Mouse (Mus musculus) C2C12 (cell line): ENCODE results near the gene Fam83b. TPM values are rescaled to one million over a fixed set of nuclear protein-coding genes. Genes with fewer than 3 reads are reported as not detected.

Experiments used
- H3K27me3 ChIP-seq: one replicate; pipeline ENCODE4 v1.6.1; 2011; ENCODE audit not compliant: control insufficient read depth, insufficient read depth, insufficient read length
- H3K36me3 ChIP-seq: one replicate; pipeline ENCODE4 v1.6.1; 2011; ENCODE audit not compliant: control insufficient read depth, insufficient read depth
- H3K4me3 ChIP-seq: one replicate; pipeline ENCODE4 v1.5.1; 2011; ENCODE audit warnings: mild to moderate bottlenecking, control low read depth; ENCODE audit not compliant: poor library complexity, insufficient read depth, severe bottlenecking
- H3K79me2 ChIP-seq: one replicate; pipeline ENCODE4 v1.6.1; 2011; ENCODE audit not compliant: control insufficient read depth, insufficient read depth
- H3K79me3 ChIP-seq: one replicate; pipeline ENCODE4 v1.6.1; 2011; ENCODE audit warnings: low read depth, control low read depth
- H3ac ChIP-seq: one replicate; pipeline ENCODE3; 2011; ENCODE audit warnings: low read depth; ENCODE audit not compliant: control insufficient read depth, insufficient read length
- CEBPB ChIP-seq: IDR thresholded peaks from one replicate; pipeline ENCODE4 v1.6.1; 2011; ENCODE audit warnings: low read depth, mild to moderate bottlenecking, control low read depth, moderate library complexity
- CTCF ChIP-seq: IDR thresholded peaks from one replicate; pipeline ENCODE4 v1.5.1; 2011; ENCODE audit not compliant: control insufficient read depth, insufficient read depth, insufficient read length
- FOSL1 ChIP-seq: IDR thresholded peaks from one replicate; pipeline ENCODE4 v1.8.0; 2011; ENCODE audit warnings: mild to moderate bottlenecking, low read length; ENCODE audit not compliant: poor library complexity, insufficient read depth, severe bottlenecking
- MAX ChIP-seq: IDR thresholded peaks from one replicate; pipeline ENCODE4 v1.6.1; 2011; ENCODE audit warnings: mild to moderate bottlenecking, control low read depth
- MYOD1 ChIP-seq: IDR thresholded peaks from one replicate; pipeline ENCODE4 v1.6.1; 2011; ENCODE audit warnings: low read depth; ENCODE audit not compliant: control insufficient read depth, insufficient read length
- MYOG ChIP-seq: IDR thresholded peaks from one replicate; pipeline ENCODE4 v1.6.1; 2011; ENCODE audit not compliant: control insufficient read depth, insufficient read length; ENCODE audit errors: extremely low read depth
- USF1 ChIP-seq: IDR thresholded peaks from one replicate; pipeline ENCODE4 v1.6.1; 2011; ENCODE audit warnings: low read depth, mild to moderate bottlenecking, control low read depth, moderate library complexity
- polyA plus RNA-seq: library from polyadenylated mRNA; unstranded; fragments of >200 nt; fragmentation: generic; extraction: Trizol; gene quantifications from one replicate; pipeline ENCODE4 v1.2.1, GENCODE M21; 2012; ENCODE audit warnings: missing spikeins

Fam83b gene
- polyA plus RNA-seq, 1 experiment, result not detected

DNA sequence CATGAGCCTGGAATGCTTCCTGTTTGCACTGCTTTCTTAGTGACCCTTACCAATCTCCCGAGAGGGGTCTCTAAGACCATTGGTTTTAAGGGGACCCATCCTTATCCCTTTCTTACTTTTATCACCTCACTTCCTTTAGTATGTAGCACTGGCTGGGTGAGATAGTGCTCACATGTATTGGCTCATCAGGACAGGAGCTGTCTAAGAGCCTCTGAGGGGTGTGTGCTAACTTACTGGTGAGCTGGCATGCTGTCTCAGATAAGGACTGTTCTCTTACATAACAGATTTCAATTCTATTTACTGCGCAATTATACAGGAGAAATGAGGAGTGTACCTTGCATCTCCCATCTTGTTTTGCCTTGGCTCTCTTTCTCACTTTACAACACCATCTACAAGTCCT is 7.7 kb downstream of the Fam83b start:
- Histone ChIP-seq H3K79me3 (no peaks in the 10 kb centered on the region), H3K4me3 (no peak overlapping the region), H3K36me3 (no peaks in the 10 kb centered on the region), H3ac (no peak overlapping the region), H3K27me3 (no peaks in the 10 kb centered on the region), H3K79me2 (no peaks in the 10 kb centered on the region)
- TF ChIP-seq USF1 (no peak), MYOG (no peak), CTCF (no peak), CEBPB (no peak), MAX (no peak), MYOD1 (no peak), FOSL1 (no peak)

DNA sequence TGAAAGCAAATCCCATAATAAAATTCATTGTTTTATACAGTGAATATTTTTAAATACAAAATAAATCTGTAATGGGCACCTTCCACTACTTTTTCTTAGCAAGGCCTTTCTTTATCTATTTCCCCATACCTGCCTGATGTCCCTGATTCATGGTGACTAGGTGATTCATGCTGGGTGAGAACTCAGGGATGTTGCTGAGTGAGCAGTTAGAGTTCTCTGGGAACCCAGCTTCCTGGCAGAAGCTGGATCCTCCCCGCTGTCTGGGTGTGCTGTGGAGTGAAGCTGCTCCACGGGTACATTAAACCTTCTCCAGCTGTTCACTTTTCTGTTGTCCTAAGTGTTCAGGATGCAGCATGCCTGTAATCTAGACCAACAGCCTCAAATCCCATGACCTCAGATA is 13.2 kb downstream of the Fam83b start:
- no peak for TF ChIP-seq CTCF
- TF ChIP-seq CEBPB, result no peak
- TF ChIP-seq MYOD1, result no peak
- no peak for TF ChIP-seq USF1
- no peak for TF ChIP-seq MAX
- no peak for TF ChIP-seq MYOG
- no peak for TF ChIP-seq FOSL1
- H3K4me3 ChIP-seq, result no peak overlapping the region
- H3K79me3 ChIP-seq, result no peaks in the 10 kb centered on the region

GRCm38 (mm10) chr9:76553115-76553514 is 13.8 kb downstream of the Fam83b start:
- H3K36me3 ChIP-seq, result no peaks in the 10 kb centered on the region
- TF ChIP-seq FOSL1 (no peak), CTCF (no peak), CEBPB (no peak), USF1 (no peak), MAX (no peak), MYOD1 (no peak), MYOG (no peak)
- H3ac ChIP-seq, result no peak overlapping the region
- H3K79me2 ChIP-seq, result no peaks in the 10 kb centered on the region
- H3K4me3 ChIP-seq, result no peak overlapping the region
- no peaks in the 10 kb centered on the region for H3K79me3 ChIP-seq
- no peaks in the 10 kb centered on the region for H3K27me3 ChIP-seq

More for the DNA sequence above, 13.2 kb downstream of the Fam83b start:
- Histone ChIP-seq H3ac (no peak overlapping the region), H3K79me2 (no peaks in the 10 kb centered on the region), H3K27me3 (no peaks in the 10 kb centered on the region), H3K36me3 (no peaks in the 10 kb centered on the region)

DNA sequence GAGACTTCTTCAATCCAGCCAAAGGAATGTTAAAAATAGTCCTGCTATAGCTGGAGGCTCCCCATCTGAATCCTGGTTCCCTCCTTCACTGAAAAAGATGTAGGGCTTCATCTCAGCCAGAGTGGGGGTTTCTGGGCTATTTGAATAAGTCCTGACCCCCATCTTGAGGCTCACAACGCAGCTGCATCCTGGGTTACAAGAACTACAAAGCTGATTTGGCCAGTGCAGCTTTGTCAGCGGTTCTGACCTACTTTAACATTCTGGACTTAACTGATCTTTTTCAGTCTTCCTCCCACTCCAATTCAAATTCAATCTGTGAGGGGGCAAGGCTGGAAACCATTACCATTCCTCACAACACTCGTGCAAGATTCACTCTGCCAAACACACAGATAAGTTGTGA is 20.2 kb downstream of the Fam83b start:
- H3K79me3 ChIP-seq, result no peaks in the 10 kb centered on the region
- no peak overlapping the region for H3K4me3 ChIP-seq
- TF ChIP-seq CTCF (no peak), FOSL1 (no peak), MYOD1 (no peak), USF1 (no peak), CEBPB (no peak), MAX (no peak), MYOG (no peak)
- H3K27me3 ChIP-seq, result no peaks in the 10 kb centered on the region
- H3K36me3 ChIP-seq, result no peaks in the 10 kb centered on the region
- H3ac ChIP-seq, result no peak overlapping the region
- no peaks in the 10 kb centered on the region for H3K79me2 ChIP-seq

DNA sequence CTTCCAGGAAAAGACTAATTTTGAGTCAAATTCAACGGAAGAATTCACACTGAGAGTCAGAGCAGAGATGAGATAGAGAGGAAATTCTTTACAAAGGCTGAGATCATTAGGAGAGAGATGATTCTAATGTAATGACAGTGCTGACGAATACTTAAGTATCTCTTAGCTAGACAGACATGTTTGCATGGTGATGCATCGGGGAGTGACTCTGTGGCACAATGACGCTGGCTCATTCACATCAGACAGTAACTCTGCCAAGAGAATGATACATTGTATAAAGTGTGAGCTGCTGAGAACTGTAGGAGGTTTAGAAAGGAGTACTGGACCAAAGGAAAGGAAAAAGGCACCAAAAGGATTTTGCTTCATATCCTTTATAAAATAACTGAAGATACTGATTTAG is 26.2 kb downstream of the Fam83b start:
- Histone ChIP-seq H3K36me3 (no peaks in the 10 kb centered on the region), H3K27me3 (no peaks in the 10 kb centered on the region), H3ac (no peak overlapping the region), H3K79me3 (no peaks in the 10 kb centered on the region), H3K79me2 (no peaks in the 10 kb centered on the region), H3K4me3 (no peak overlapping the region)
- TF ChIP-seq FOSL1 (peak; percentile 45), MAX (peak; percentile 44), MYOD1 (no peak)

- Histone ChIP-seq H3K4me3 (no peak overlapping the region), H3K79me2 (no peaks in the 10 kb centered on the region), H3K27me3 (no peaks in the 10 kb centered on the region), H3ac (no peak overlapping the region), H3K36me3 (no peaks in the 10 kb centered on the region), H3K79me3 (no peaks in the 10 kb centered on the region)
- TF ChIP-seq CEBPB (no peak), CTCF (no peak), MYOD1 (no peak), MAX (no peak), FOSL1 (no peak), MYOG (no peak), USF1 (no peak)
Observed at GRCm38 (mm10) chr9:76539953-76540621, 26.8 kb downstream of the Fam83b start.
